Mouse (Mus musculus): Measurements from ENCODE around the gene Il9r.
"Not testable (repeated sequence)": the region's sequence is repeated elsewhere in the genome, so short reads cannot be mapped to it uniquely, and the experiment has no call there.

Il9r gene

GRCm38 (mm10) chr11:32226124-32226871 lies 26.2 kb upstream of the Il9r start, which contains the start of gene Mpg:
Gene Mpg (plus strand): TSS chr11:32226505.
- peak; percentile 96 for DNase-seq

- DNase-seq: no peak
These were observed 25.4 kb upstream of the Il9r start for GRCm38 (mm10) chr11:32225222-32226104.

GRCm38 (mm10) chr11:32224468-32225139 lies 24.5 kb upstream of the Il9r start:
- peak; percentile 74 for DNase-seq

- no peak for DNase-seq
These were observed 23.4 kb upstream of the Il9r start for GRCm38 (mm10) chr11:32223297-32223967.

GRCm38 (mm10) chr11:32222570-32223194 lies 22.6 kb upstream of the Il9r start:
- DNase-seq: no peak

GRCm38 (mm10) chr11:32221951-32222409 lies 21.9 kb upstream of the Il9r start, which contains the start of gene Rhbdf1:
Gene Rhbdf1 (minus strand): TSS chr11:32222300.
- peak; percentile 55 for DNase-seq

- peak; percentile 60 for DNase-seq
These were observed 21.3 kb upstream of the Il9r start for GRCm38 (mm10) chr11:32221225-32221950.

GRCm38 (mm10) chr11:32220607-32221224 lies 20.6 kb upstream of the Il9r start:
- no peak for DNase-seq

- DNase-seq: no peak
These were observed 19.2 kb upstream of the Il9r start for GRCm38 (mm10) chr11:32219287-32219686.

- no peak for DNase-seq
These were observed 18.5 kb upstream of the Il9r start for GRCm38 (mm10) chr11:32218501-32219050.

GRCm38 (mm10) chr11:32216851-32217250 lies 16.8 kb upstream of the Il9r start:
- DNase-seq: peak; percentile 85

- DNase-seq: no peak
These were observed 15.5 kb upstream of the Il9r start for GRCm38 (mm10) chr11:32215372-32216162.

GRCm38 (mm10) chr11:32210623-32211022 lies 10.5 kb upstream of the Il9r start:
- no peak for DNase-seq

- DNase-seq: peak; percentile 98
These were observed 5.2 kb upstream of the Il9r start, which contains the start of gene Snrnp25 for GRCm38 (mm10) chr11:32205058-32205873. Gene Snrnp25 (plus strand): TSS chr11:32205415.

GRCm38 (mm10) chr11:32201922-32202685 lies 2.0 kb upstream of the Il9r start:
- DNase-seq: no peak

- DNase-seq: not testable (repeated sequence)
These were observed 913 bp upstream of the Il9r start for GRCm38 (mm10) chr11:32200992-32201391.

- no peak for DNase-seq
These were observed 849 bp downstream of the Il9r start for GRCm38 (mm10) chr11:32199230-32199629.

Data from liver (tissue).